Mouse (Mus musculus): ENCODE data around the gene Olfr450. TPM values are rescaled to one million over a fixed set of nuclear protein-coding genes. Genes with fewer than 3 reads are reported as not detected.

Olfr450 gene
- polyA plus RNA-seq (2012; rRNA removed; ENCODE audit: low replicate concordance): not detected in 2 replicates

DNA sequence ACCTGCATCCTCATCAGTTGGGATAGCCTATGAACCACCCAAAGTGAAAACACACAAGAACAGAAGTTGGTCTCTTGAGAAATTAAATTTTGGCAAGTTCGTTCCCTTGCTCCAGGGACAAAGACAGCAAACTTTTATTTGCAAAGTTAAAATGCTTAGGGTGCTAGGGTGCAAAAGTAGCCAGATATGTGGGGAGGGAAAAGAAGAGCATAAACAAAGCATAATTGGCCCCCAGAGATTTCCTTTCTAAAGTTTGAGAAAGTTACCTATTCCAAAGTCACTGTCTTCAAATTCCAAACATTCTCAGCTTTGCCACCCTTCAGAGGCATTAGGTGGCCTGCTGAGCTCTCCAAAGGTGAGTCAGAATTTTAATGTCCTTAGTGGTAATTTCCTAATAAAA lies at the start of gene Olfr450:
Olfr450 (plus strand) TSS at position 301 of the 400 bp plus-strand sequence.

DNA sequence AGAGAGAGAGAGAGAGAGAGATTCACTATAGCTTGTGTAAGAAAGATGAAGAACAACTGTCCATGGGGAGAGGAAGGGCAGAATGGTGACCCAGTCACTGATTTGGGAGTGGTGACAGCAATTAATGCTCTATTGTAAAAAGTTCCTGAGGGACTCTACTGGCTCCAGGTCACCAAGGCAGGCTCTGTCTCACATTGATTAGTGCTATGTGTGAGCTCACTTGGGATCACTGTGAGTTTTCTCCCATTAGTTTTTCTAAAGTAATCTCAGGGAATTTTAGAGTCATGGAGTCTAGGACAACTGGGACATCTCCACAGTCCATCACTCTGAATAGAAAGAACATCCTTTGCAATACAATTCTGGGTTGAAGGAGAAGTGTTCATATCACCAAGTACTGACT lies 26.9 kb upstream of the Olfr450 start, which contains the start of gene Olfr452:
Olfr452 (plus strand) TSS at position 301 of the 400 bp plus-strand sequence.

DNA sequence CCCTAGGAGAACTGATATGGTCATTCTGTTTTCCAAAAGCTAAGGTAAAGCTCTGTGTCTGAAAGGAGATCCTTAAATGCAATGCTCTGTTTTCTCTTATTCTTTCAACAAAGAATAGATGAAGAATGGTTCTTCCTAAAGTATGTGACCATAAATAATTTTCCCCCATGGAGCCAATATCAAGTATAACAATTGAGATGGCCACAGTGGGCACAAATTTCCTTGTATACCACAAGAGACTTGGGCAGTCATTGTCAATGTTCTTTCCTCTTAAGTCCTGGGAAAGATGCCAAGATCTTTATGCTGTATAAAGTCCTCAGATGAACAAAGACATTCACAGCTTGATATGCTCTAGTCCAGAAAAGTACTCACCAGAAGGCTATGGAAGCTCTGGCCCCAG lies 22.3 kb downstream of the Olfr450 start, which contains the start of gene Olfr449:
Olfr449 (plus strand) TSS at position 301 of the 400 bp plus-strand sequence.

Other genes starting within 250 kb of the Olfr450 start
- gene Tcaf3, start 214.2 kb upstream of the Olfr450 start, polyA plus RNA-seq (2012; rRNA removed; ENCODE audit: low replicate concordance): 0.06 TPM in 1 of 2 replicates, not detected in the other
- gene Tcaf2, start 166.7 kb upstream of the Olfr450 start, polyA plus RNA-seq (2012; rRNA removed; ENCODE audit: low replicate concordance): 5.7 and 6.4 TPM in 2 replicates
- 60.2 and 68.9 TPM in 2 replicates for gene Tcaf1, start 101.9 kb upstream of the Olfr450 start, polyA plus RNA-seq (2012; rRNA removed; ENCODE audit: low replicate concordance)
- not detected in 2 replicates for gene Olfr453, start 72.6 kb upstream of the Olfr450 start, polyA plus RNA-seq (2012; rRNA removed; ENCODE audit: low replicate concordance)
- gene Olfr38, start 55.5 kb upstream of the Olfr450 start, polyA plus RNA-seq (2012; rRNA removed; ENCODE audit: low replicate concordance): not detected in 2 replicates
- gene Olfr452, start 26.8 kb upstream of the Olfr450 start, polyA plus RNA-seq (2012; rRNA removed; ENCODE audit: low replicate concordance): not detected in 2 replicates
- gene Olfr449, start 22.4 kb downstream of the Olfr450 start, polyA plus RNA-seq (2012; rRNA removed; ENCODE audit: low replicate concordance): not detected in 2 replicates
- gene Olfr448, start 78.5 kb downstream of the Olfr450 start, polyA plus RNA-seq (2012; rRNA removed; ENCODE audit: low replicate concordance): not detected in 2 replicates
- not detected in 2 replicates for gene Olfr447, start 96.9 kb downstream of the Olfr450 start, polyA plus RNA-seq (2012; rRNA removed; ENCODE audit: low replicate concordance)
- gene Olfr446, start 109.4 kb downstream of the Olfr450 start, polyA plus RNA-seq (2012; rRNA removed; ENCODE audit: low replicate concordance): not detected in 2 replicates
- gene Olfr444, start 137.1 kb downstream of the Olfr450 start, polyA plus RNA-seq (2012; rRNA removed; ENCODE audit: low replicate concordance): not detected in 2 replicates

Measured in subcutaneous adipose tissue, adult 2 months (tissue).